Mouse (Mus musculus) forelimb bud, embryonic 11.5 days (tissue): ENCODE data around the gene Elobl.
"Not testable (repeated sequence)": the region's sequence is repeated elsewhere in the genome, so short reads cannot be mapped to it uniquely, and the experiment has no call there.

Source experiments
- DNase-seq: peaks from one replicate; pipeline ENCODE4 v3.0.0-alpha.2; 2012; ENCODE audit warnings: low read depth, low spot score

The Elobl gene

DNA sequence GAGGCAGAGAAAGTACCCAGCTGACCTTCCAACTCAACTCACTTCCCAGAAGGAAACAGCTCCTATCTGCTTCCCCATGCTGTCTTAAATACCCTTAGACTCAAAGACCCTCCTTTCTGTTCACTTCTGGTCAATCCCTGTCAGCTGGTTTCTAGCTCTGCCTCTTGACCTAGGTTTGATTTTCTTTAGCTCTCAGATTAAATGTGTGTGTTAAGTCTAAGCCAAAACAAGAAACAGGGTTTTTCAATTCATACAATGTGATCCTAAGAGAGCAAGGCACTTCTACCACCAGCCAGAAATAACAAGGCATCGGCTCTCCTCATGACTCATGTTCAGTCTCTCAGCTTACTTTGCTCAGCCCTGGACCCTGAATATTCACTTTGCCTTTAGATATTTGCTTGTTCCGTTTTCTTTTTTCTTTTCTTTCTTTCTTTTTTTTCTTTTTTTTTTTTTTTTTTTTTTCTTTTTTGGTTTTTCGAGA lies at the start of gene Elobl:
Elobl (minus strand) TSS at position 51 of the 481 bp plus-strand sequence.
- DNase-seq, result no peak

- no peak for DNase-seq
These were observed 45.5 kb upstream of the Elobl start for GRCm38 (mm10) chr11:89012241-89012640.

GRCm38 (mm10) chr11:89009496-89009895 lies 42.8 kb upstream of the Elobl start:
- DNase-seq, result no peak

DNA sequence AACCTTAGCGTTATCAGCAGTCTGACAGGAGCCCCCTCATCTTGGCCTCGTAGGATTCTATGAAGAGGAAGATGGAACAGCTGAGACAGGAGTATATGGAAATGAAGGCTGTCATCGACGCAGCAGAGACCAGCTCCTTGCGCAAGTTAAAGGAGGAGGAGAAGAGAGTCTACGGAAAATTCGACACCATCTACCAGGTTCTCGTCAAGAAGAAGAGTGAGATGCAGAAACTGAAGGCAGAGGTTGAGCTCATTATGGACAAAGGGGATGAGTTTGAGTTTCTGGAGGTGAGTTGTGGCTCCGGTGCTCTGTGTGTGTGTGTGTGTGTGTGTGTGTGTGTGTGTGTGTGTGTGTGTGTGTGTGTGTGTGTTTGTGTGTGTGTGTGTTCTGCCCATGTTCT lies 42.3 kb upstream of the Elobl start:
- DNase-seq, result no peak

- no peak for DNase-seq
These were observed 40.9 kb upstream of the Elobl start for GRCm38 (mm10) chr11:89007582-89007981.

DNA sequence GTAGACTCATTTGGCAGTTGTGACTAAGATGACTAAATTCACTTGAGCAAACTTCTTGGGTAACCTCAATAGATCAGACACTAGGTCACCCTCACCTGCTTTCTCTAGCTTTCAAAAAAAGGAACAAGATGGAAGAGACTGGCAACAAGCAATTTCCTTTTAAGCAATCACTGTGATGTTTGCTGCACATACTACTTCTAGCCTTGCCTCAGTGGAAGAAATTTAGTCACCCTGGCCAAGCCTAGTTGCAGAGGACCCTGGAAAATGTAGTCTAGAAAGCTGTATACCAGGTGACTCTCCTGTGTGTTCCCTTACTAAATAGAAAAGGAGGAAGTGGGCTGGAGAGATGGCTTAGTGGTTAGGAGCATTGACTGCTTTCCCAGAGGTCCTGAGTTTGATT lies 39.7 kb upstream of the Elobl start:
- DNase-seq, result no peak

GRCm38 (mm10) chr11:89005473-89005872 lies 38.7 kb upstream of the Elobl start:
- DNase-seq, result no peak

DNA sequence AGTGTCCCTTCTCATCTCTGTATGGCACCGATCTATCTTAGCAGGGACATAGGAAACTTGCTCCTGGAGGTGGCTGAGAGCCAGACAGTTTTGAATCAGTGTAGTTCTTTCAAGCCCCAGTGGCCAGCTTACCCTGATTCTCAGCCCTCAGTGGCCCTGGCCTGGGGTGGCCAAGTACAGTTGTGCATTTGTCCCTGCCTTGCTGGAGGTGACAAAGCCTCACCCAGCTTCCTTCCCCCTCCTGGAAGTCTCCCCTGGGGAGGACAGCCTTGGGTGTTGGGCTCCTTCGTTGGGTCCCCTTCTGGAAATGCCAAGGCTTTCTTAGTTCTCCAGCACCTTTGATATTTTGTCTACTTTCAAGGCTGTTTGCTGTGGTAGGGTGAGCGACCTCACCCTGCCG lies 37.0 kb upstream of the Elobl start:
- no peak for DNase-seq

DNA sequence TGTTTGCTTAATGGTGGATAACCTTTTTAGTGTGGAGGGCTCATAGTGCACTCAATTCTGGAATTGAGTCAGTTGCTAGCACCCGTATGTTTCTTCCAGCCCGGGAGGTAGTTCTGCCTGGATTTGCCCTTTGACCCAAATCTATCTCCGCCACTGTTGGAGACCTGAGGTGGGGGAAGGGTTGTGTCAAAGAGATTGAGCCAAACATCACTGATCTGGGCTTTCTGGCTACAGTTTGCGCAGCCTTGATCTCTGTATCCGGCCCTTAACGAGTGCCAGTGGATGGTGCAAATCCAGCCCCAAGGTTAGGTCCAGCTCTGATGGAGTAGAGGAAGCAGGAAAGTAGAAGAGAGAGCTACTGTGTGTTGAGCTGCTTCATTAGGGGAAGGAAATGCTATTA lies 36.3 kb upstream of the Elobl start:
- DNase-seq, result no peak

DNA sequence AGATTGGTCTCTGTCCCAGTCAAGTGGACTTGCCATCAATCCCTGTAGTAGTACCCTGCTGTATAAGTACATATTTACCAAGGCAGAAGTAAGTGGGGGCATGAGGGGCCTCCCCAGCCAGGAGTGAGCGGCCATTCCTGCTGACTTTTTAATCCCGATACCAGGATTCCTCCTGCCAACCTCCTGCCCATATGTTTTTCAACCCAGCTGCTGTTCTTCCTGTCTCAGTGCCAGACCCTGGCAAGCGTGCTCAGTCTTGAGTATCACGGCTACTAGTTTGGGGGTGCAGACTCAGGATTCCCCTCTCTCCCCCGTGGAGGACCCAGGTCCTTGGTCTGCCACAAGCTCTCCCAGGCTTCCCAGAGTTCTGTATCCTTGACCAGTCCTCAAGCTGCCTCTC lies 35.9 kb upstream of the Elobl start:
- DNase-seq, result no peak

GRCm38 (mm10) chr11:89002068-89002467 lies 35.3 kb upstream of the Elobl start:
- DNase-seq, result no peak

DNA sequence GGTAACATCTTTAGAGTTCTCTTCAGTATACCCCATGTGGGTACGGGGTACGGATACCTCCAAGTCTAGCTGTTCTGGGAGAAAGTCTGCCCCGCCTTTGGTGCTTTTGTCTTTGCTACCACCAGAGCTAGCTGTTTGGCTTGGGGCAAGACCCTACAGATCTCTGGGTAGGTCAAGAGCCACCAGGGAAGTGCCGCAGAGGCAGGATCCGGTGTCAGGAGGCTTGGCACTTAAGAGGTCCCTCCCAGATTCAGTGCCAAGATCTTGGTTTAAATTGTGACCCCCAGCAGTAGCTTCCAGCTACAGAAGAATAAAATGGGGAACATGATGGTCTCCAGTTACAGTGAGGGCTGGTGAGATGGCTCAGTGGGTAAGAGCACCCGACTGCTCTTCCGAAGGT lies 34.8 kb upstream of the Elobl start:
- no peak for DNase-seq

GRCm38 (mm10) chr11:89000527-89000819 lies 33.7 kb upstream of the Elobl start:
- no peak for DNase-seq

GRCm38 (mm10) chr11:88999723-89000526 lies 33.2 kb upstream of the Elobl start:
- no peak for DNase-seq

- DNase-seq, result peak; percentile 63
These were observed 32.4 kb upstream of the Elobl start, which contains the start of gene Trim25 for GRCm38 (mm10) chr11:88998974-88999722. Gene Trim25, plus strand, starts transcription at chr11:88999376.

DNA sequence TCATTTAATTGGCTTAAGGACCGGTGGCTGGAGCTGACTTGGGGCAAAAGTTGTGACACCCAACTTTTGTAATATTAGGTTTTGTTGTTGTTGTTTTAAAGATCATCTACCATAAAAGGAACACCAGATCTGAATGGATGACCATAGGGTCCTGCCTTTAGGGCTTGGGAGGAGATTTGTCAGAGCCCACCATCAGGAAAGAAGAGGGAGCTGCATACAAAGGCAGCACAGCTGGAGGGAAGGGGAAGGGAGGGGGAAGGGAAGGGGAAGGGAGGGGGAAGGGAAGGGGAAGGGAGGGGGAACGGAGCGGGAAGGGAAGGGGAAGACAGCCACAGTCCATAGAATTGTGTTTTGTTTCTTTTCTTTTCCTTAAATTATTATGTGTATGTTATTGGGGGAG lies 31.7 kb upstream of the Elobl start:
- no peak for DNase-seq

DNA sequence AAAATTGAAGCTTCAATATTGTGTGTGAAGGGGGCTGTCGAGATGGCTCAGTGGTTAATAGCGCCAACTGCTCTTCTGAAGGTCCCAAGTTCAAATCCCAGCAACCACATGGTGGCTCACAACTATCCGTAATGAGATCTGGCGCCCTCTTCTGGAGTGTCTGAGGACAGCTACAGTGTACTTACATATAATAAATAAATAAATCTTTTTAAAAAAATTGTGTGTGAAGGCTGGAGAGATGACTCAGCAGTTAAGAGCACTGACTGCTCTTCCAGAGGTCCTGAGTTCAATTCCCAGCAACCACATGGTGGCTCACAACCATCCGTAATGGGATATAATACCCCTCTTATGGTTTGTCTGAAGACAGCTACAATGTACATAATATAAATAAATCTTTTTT lies 30.6 kb upstream of the Elobl start:
- DNase-seq, result not testable (repeated sequence)

DNA sequence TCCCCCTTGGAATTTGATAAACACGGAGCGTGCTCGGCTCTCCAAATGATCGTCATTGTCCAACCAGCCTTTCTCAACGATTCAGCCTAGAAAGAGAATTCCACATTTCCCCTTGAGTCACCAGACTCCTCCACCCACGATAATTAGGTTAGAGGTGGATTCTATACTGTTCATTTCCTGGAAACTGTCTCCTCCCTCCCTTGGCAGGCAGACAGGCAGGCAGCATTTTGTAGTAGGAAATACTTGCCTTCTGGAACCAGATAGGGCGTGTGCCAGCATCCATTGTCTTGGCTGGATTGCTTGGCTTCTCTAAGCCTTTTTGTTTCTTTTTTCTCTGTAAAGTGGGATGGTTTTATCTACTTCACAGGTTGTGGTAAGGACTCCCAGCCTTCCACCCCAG lies 29.7 kb upstream of the Elobl start:
- no peak for DNase-seq

DNA sequence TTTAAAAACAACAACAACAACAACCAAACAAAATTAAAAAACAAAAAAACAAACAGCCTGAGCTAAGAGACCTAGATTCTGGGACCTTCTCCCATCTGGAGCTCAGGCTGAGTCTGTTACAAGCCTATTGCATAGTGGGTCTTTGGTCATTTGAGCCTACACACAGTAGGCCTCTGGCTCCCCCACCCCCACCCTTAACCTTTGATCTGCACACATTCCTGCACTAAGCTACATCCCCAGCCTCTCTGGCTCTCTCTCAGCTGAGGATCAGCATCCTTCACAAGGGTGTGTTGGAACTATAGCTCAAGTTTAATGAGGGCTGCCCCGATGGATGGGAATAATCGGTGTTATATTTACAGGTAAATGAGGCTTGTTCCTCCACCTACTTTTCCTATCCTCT lies 28.9 kb upstream of the Elobl start:
- DNase-seq, result no peak

DNA sequence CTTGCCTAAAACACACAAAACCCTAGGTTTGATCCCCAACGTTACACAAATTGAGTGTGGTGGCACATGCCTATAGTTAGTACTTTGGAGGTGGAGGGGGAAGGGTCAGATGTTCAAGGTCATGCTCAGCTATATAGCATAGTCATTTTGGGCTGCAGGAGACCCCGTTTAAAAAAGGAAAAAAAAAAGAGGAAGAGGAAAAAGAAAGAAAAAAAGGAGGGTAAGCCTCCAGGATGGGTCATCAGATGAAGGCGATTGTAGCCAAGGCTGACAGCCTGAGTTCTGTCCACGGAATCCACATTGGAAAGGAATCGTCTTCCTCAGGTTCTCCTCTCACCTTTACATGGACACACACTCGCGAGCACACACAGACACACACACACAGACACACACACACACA lies 27.8 kb upstream of the Elobl start:
- DNase-seq, result no peak

- no peak for DNase-seq
These were observed 26.9 kb upstream of the Elobl start for GRCm38 (mm10) chr11:88993625-88994024.

- no peak for DNase-seq
These were observed 26.5 kb upstream of the Elobl start for GRCm38 (mm10) chr11:88993186-88993585.

DNA sequence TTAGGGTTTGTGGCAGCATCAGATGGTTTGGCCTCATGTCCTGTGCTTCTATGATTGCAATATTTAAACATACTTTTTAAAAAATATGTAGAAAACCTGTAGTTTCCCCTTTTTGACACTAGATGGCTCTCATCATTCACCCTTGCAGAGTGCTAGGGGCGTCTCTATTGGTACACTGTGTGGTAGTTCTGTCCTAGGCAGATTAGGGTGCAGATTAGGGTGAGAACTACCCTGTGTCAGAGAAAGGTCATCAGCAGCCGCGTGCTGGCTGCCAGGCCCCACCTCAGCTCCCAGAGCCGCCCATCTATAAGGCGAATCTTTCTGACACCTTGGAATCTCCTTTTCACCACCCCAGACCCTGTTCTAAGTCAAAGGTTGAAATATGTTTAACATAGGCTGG lies 22.8 kb upstream of the Elobl start:
- DNase-seq, result no peak
